Mouse (Mus musculus): ENCODE data around the gene Cd101.

The Cd101 gene

GRCm38 (mm10) chr3:101003575-101004356 is 25.6 kb downstream of the Cd101 start:
- DNase-seq (ENCODE audit: low spot score in 2 of 2) = no peak

- DNase-seq (ENCODE audit: low spot score in 2 of 2) = no peak
These were observed 29.6 kb downstream of the Cd101 start for GRCm38 (mm10) chr3:100999732-101000131.

GRCm38 (mm10) chr3:100998904-100999340 is 30.4 kb downstream of the Cd101 start:
- DNase-seq (ENCODE audit: low spot score in 2 of 2) = peak in 1 of 2 experiments; percentile 72

- DNase-seq (ENCODE audit: low spot score in 2 of 2) = peak; percentile 31 to 34
These were observed 31.4 kb downstream of the Cd101 start for GRCm38 (mm10) chr3:100997785-100998570.

- DNase-seq (ENCODE audit: low spot score in 2 of 2) = no peak
These were observed 35.1 kb downstream of the Cd101 start for GRCm38 (mm10) chr3:100994252-100994651.

- DNase-seq (ENCODE audit: low spot score in 2 of 2) = peak in 1 of 2 experiments; percentile 20
These were observed 35.6 kb downstream of the Cd101 start for GRCm38 (mm10) chr3:100993718-100994117.

GRCm38 (mm10) chr3:100993158-100993557 is 36.2 kb downstream of the Cd101 start:
- no peak for DNase-seq (ENCODE audit: low spot score in 2 of 2)

GRCm38 (mm10) chr3:100990231-100990630 is 39.1 kb downstream of the Cd101 start:
- no peak for DNase-seq (ENCODE audit: low spot score in 2 of 2)

- no peak for DNase-seq (ENCODE audit: low spot score in 2 of 2)
These were observed 39.9 kb downstream of the Cd101 start for GRCm38 (mm10) chr3:100989417-100989816.

- no peak for DNase-seq (ENCODE audit: low spot score in 2 of 2)
These were observed 50.1 kb downstream of the Cd101 start for GRCm38 (mm10) chr3:100979290-100979689.

- peak in 1 of 2 experiments; percentile 33 for DNase-seq (ENCODE audit: low spot score in 2 of 2)
These were observed 55.5 kb downstream of the Cd101 start for GRCm38 (mm10) chr3:100973906-100974305.

GRCm38 (mm10) chr3:100969176-100969917 is 60.0 kb downstream of the Cd101 start, which contains the start of gene Ttf2:
Gene Ttf2, minus strand, starts transcription at chr3:100969663.
- peak; percentile 60 to 90 for DNase-seq (ENCODE audit: low spot score in 2 of 2)

- peak in 1 of 2 experiments; percentile 78 for DNase-seq (ENCODE audit: low spot score in 2 of 2)
These were observed 65.4 kb downstream of the Cd101 start for GRCm38 (mm10) chr3:100963849-100964542.

- no peak for DNase-seq (ENCODE audit: low spot score in 2 of 2)
These were observed 67.9 kb downstream of the Cd101 start for GRCm38 (mm10) chr3:100961501-100961900.

GRCm38 (mm10) chr3:100961007-100961406 is 68.3 kb downstream of the Cd101 start:
- no peak for DNase-seq (ENCODE audit: low spot score in 2 of 2)

GRCm38 (mm10) chr3:100954616-100955015 is 74.7 kb downstream of the Cd101 start:
- no peak for DNase-seq (ENCODE audit: low spot score in 2 of 2)

GRCm38 (mm10) chr3:100951531-100951930 is 77.8 kb downstream of the Cd101 start:
- DNase-seq (ENCODE audit: low spot score in 2 of 2) = no peak

GRCm38 (mm10) chr3:100947286-100947685 is 82.1 kb downstream of the Cd101 start:
- DNase-seq (ENCODE audit: low spot score in 2 of 2) = no peak
